Mouse (Mus musculus) heart, adult 2 months (tissue): ENCODE results near the gene Glipr2. TPM values are rescaled to one million over a fixed set of nuclear protein-coding genes. Genes with fewer than 3 reads are reported as not detected.

Experiments
- DNase-seq, 2 experiments: peaks; one replicate each; pipeline ENCODE4 v3.0.0; 2021
- H3K27ac ChIP-seq: fragments of 200-600 bp; 2 replicates; pipeline ENCODE4 v1.8.1; 2022
- H3K27me3 ChIP-seq: fragments of 200-500 bp; 2 replicates; pipeline ENCODE4 v1.6.1; 2012; ENCODE audit warnings: mild to moderate bottlenecking, low read length, inconsistent platforms, mixed read lengths; ENCODE audit not compliant: control insufficient read depth, insufficient read depth
- H3K36me3 ChIP-seq: fragments of 200-500 bp; 2 replicates; pipeline ENCODE4 v1.6.1; 2012; ENCODE audit warnings: low read length, inconsistent platforms; ENCODE audit not compliant: control insufficient read depth, insufficient read depth
- H3K4me1 ChIP-seq: fragments of 200-500 bp; 2 replicates; pipeline ENCODE4 v1.6.1; 2011; ENCODE audit warnings: low read length; ENCODE audit not compliant: control insufficient read depth, insufficient read depth
- H3K4me3 ChIP-seq: fragments of 200-600 bp; 2 replicates; pipeline ENCODE4 v1.8.1; 2022
- H3K79me2 ChIP-seq: fragments of 200-500 bp; replicated peaks from 2 replicates; pipeline ENCODE4 v1.6.1; 2012; ENCODE audit warnings: mild to moderate bottlenecking, inconsistent platforms, low read length, moderate library complexity, mixed read lengths; ENCODE audit not compliant: control insufficient read depth, insufficient read depth
- H3K9ac ChIP-seq: fragments of 200-500 bp; 2 replicates; pipeline ENCODE4 v1.6.1; 2012; ENCODE audit warnings: low read depth, mild to moderate bottlenecking, control low read depth, inconsistent platforms, low read length, mixed read lengths
- CTCF ChIP-seq: fragments of 200-600 bp; IDR thresholded peaks from 2 replicates; pipeline ENCODE4 v1.8.1; 2022; ENCODE audit warnings: antibody characterized with exemption, mild to moderate bottlenecking, moderate library complexity
- EP300 ChIP-seq: fragments of 200-500 bp; IDR thresholded peaks from 2 replicates; pipeline ENCODE4 v1.6.1; 2011; ENCODE audit warnings: low read depth, low read length, control low read depth; ENCODE audit not compliant: insufficient read depth
- POLR2A ChIP-seq: fragments of 200-500 bp; IDR thresholded peaks from 2 replicates; pipeline ENCODE4 v1.6.1; 2011; ENCODE audit warnings: mild to moderate bottlenecking, low read depth, low read length, control low read depth; ENCODE audit not compliant: insufficient read depth
- WGBS: fragments of 180-500 bp; shearing (Covaris S2); methylation state at CpG from one replicate; pipeline ENCODE4 v1.1.7; 2018; 5-methylcytosine and 5-hydroxymethylcytosine counted together
- intact Hi-C: fragments of 180-260 bp; cut with DNase I; formaldehyde crosslinking; loops from one replicate; pipeline ENCODE4 v1.15.1; 2025
- polyA plus RNA-seq: library from polyadenylated mRNA; depleted of rRNA; stranded (reverse); fragments of >200 nt; gene quantifications from 2 replicates; pipeline ENCODE4 v1.2.3, GENCODE M21; 2012
- total RNA-seq, 2 experiments: library from RNA; stranded (reverse); gene quantifications; 2 replicates each; pipeline ENCODE4 v1.2.3; 2021

Glipr2 gene
- total and polyA plus RNA-seq, 3 experiments = 2.1 to 5.3 (median 5.2) TPM

DNA sequence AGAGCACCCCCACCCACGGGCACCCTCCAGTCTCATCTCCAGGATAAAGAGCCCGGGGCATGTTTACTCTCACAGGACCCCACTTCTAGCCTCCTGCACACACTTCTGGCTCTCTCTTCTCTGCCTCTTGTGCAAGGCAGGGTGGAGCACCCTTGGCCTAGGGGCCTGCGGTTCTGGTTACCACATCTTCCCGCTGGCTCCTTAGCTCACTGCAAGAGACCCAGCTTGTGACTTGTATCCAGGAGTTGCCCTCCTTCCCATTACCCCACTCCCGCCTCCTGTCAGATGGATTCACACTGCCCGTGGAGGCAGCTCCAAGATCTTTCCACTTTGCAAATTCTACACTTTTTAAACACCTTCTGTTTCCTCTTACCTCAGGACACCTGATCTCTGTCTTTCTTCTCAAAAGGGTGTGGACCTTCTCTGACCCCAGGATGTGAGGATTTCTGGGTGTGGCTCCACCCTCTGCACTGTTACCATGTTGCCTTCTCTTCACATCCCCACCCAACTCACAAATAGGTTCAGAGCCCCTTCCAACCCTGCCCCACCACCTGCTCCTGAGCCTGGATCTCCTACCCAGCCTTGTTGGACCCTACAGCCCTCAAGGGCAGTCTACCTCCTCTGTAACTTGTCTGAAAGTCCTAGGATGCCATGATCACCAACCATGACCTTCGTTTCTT, 8.8 kb downstream of the Glipr2 start:
- H3K79me2 ChIP-seq = no peaks in the 10 kb centered on the region
- no peaks in the 10 kb centered on the region for H3K36me3 ChIP-seq
- no peak overlapping the region for H3K27ac ChIP-seq
- peak in 1 of 2 experiments; percentile 52 for DNase-seq
- no peaks in the 10 kb centered on the region for H3K27me3 ChIP-seq
- peaks cover 7% of the 10 kb centered on the region for H3K4me1 ChIP-seq
- TF ChIP-seq POLR2A = no peak
- no peak for TF ChIP-seq EP300
- no peak for TF ChIP-seq CTCF
- no peak overlapping the region for H3K9ac ChIP-seq
- H3K4me3 ChIP-seq = no peak overlapping the region
- WGBS = 85% methylated on average over 7 of the region's 7 CpGs
- intact Hi-C loops = no loop called here

- Histone ChIP-seq H3K9ac (no peak overlapping the region), H3K36me3 (no peaks in the 10 kb centered on the region), H3K27ac (no peak overlapping the region; the same call in 1 of the 2 replicates), H3K4me3 (no peak overlapping the region), H3K79me2 (no peaks in the 10 kb centered on the region), H3K27me3 (no peaks in the 10 kb centered on the region), H3K4me1 (peaks cover 14% of the 10 kb centered on the region)
- 72% methylated on average over 13 of the region's 13 CpGs for WGBS
- intact Hi-C loops = no loop called here
- TF ChIP-seq EP300 (no peak), POLR2A (no peak), CTCF (no peak)
- peak; percentile 73 to 79 for DNase-seq
Measured at GRCm38 (mm10) chr4:43968650-43969049, 11.4 kb downstream of the Glipr2 start.

- TF ChIP-seq POLR2A (no peak), EP300 (no peak), CTCF (no peak)
- H3K27ac ChIP-seq = no peak overlapping the region
- H3K4me3 ChIP-seq = no peak overlapping the region
- H3K27me3 ChIP-seq = no peaks in the 10 kb centered on the region
- intact Hi-C loops = no loop called here
- DNase-seq = no peak
- H3K79me2 ChIP-seq = no peaks in the 10 kb centered on the region
- peaks cover 10% of the 10 kb centered on the region for H3K4me1 ChIP-seq
- WGBS = 46% methylated on average over 4 of the region's 4 CpGs
- H3K36me3 ChIP-seq = no peaks in the 10 kb centered on the region
- H3K9ac ChIP-seq = no peak overlapping the region
Measured at GRCm38 (mm10) chr4:43969373-43969772, 12.2 kb downstream of the Glipr2 start.

- no peak for DNase-seq
- Histone ChIP-seq H3K79me2 (no peaks in the 10 kb centered on the region), H3K27me3 (no peaks in the 10 kb centered on the region), H3K4me3 (no peak overlapping the region), H3K4me1 (peaks cover 7% of the 10 kb centered on the region), H3K36me3 (no peaks in the 10 kb centered on the region), H3K27ac (no peak overlapping the region), H3K9ac (no peak overlapping the region)
- WGBS = 88% methylated on average over 20 of the region's 20 CpGs
- TF ChIP-seq EP300 (no peak), POLR2A (no peak), CTCF (no peak)
- intact Hi-C loops = no loop called here
Measured at GRCm38 (mm10) chr4:43970393-43971330, 13.5 kb downstream of the Glipr2 start.

DNA sequence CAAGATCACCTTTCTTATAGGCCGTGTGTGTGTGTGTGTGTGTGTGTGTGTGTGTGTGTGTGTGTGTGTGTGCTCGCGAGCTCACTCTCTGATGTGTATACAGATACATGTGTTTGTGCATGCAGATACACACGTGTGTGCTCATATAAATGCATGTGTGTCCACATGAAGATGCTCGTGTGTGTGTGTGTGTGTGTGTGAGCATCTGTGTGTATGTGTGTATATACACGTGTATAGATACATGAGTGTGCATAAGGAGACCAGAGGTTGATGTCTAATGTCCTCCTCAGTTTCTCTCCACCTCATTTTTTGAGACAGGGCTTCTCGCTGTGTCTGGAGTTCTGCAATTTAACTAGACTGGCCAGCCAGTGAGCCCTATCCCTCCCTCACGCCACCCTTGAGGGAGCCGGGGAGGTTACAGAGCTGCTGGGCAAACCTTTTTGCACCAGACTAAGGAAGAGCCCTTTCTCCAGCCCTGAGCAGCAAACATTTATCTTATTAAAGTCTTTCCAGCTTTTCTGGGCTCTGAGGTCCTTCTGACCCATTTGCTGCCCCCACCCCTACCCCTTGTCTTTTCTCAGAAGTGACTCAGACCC, 14.4 kb downstream of the Glipr2 start:
- no peak for DNase-seq
- no peak for TF ChIP-seq CTCF
- no peak for TF ChIP-seq POLR2A
- TF ChIP-seq EP300 = no peak
- Histone ChIP-seq H3K27me3 (no peaks in the 10 kb centered on the region), H3K36me3 (no peaks in the 10 kb centered on the region), H3K27ac (peak overlapping the region; percentile 33), H3K79me2 (no peaks in the 10 kb centered on the region), H3K9ac (no peak overlapping the region), H3K4me1 (peaks cover 7% of the 10 kb centered on the region), H3K4me3 (no peak overlapping the region)
- intact Hi-C loops = no loop called here
- 71% methylated on average over 9 of the region's 9 CpGs for WGBS

- Histone ChIP-seq H3K4me3 (no peak overlapping the region), H3K27ac (peak overlapping the region; percentile 33), H3K9ac (no peak overlapping the region), H3K27me3 (no peaks in the 10 kb centered on the region), H3K79me2 (no peaks in the 10 kb centered on the region), H3K4me1 (peaks cover 7% of the 10 kb centered on the region), H3K36me3 (no peaks in the 10 kb centered on the region)
- WGBS = 5% methylated on average over 8 of the region's 8 CpGs
- intact Hi-C loops = no loop called here
- peak in 1 of 2 experiments; percentile 36 for DNase-seq
- TF ChIP-seq EP300 (no peak), CTCF (no peak), POLR2A (no peak)
Measured at GRCm38 (mm10) chr4:43972137-43972591, 15.0 kb downstream of the Glipr2 start.
